21 mouse cellular contexts compared by ENCODE assay signal in the genomic region with DNA sequence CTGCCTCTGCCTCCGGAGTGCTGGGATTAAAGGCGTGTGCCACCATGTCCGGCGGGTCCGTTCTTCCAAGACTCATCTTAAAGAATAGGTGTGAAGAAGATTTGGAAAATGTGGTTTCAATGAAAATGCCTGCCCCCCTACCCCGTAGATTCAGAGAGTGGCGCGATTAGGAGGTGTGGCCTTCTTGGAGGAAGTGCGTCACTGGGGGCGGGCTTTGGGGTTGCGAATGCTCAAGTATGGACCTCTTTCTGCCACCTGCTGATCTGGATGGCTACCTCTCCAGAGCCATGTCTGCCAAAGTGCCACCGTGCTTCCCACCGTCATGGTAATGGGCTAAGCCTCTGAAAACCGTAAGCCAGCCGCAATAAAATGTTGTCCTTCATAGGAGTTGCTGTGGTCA.
"Had no signal": no experiment of that assay in that cellular context is flagged by ENCODE, and none has a peak within 500 bp of the region (broad histone marks: within the 10 kb centered on the region; RNA-seq: fewer than 3 reads in every experiment).

No protein-coding gene starts in this region.

- DNase-seq: liver, embryonic 13.5 days; liver, postnatal 0 days; lung, adult 2 months; lung, postnatal 10 days; lung, postnatal 4 days; midbrain, embryonic 14.5 days; retina, postnatal 1 day; right cerebral cortex, adult 18-20 months; right cerebral cortex, postnatal 25 days; right cerebral cortex, postnatal 4 days; spleen, adult 18-20 months; thymus, adult 18-20 months; thymus, postnatal 25 days had no signal

- H3K9ac ChIP-seq: liver, embryonic 13.5 days; liver, embryonic 15.5 days; liver, postnatal 0 days; lung, embryonic 15.5 days; midbrain, embryonic 12.5 days; neural tube, embryonic 13.5 days; neural tube, embryonic 15.5 days had no signal

- H3K9me3 ChIP-seq: liver, embryonic 15.5 days; lung, embryonic 15.5 days; midbrain, embryonic 10.5 days; midbrain, embryonic 12.5 days; neural tube, embryonic 13.5 days; neural tube, embryonic 15.5 days had no signal

- H3K4me3 ChIP-seq: liver, embryonic 13.5 days; liver, embryonic 15.5 days; lung, embryonic 15.5 days; midbrain, embryonic 10.5 days; midbrain, embryonic 12.5 days; myocyte; neural tube, embryonic 13.5 days; neural tube, embryonic 15.5 days had no signal

- H3K27me3 ChIP-seq: liver, embryonic 13.5 days; liver, embryonic 15.5 days; lung, embryonic 15.5 days; midbrain, embryonic 12.5 days; neural tube, embryonic 13.5 days; neural tube, embryonic 15.5 days had no signal

- H3K4me1 ChIP-seq: lung, embryonic 15.5 days; midbrain, embryonic 10.5 days; midbrain, embryonic 12.5 days; neural tube, embryonic 15.5 days had no signal

- H3K27ac ChIP-seq: liver, embryonic 13.5 days; liver, embryonic 15.5 days; lung, embryonic 15.5 days; midbrain, embryonic 10.5 days; midbrain, embryonic 12.5 days; neural tube, embryonic 13.5 days; neural tube, embryonic 15.5 days had no signal

- H3K36me3 ChIP-seq: lung, embryonic 15.5 days; midbrain, embryonic 10.5 days; midbrain, embryonic 12.5 days; neural tube, embryonic 13.5 days; neural tube, embryonic 15.5 days had no signal

- ATAC-seq: liver, postnatal 0 days; midbrain, embryonic 16.5 days had no signal

- H3K4me2 ChIP-seq: liver, embryonic 13.5 days; liver, embryonic 15.5 days; lung, embryonic 15.5 days; midbrain, embryonic 12.5 days; neural tube, embryonic 13.5 days; neural tube, embryonic 15.5 days had no signal
